Mouse (Mus musculus): ENCODE results near the gene Gimap4. TPM values are rescaled to one million over a fixed set of nuclear protein-coding genes. Genes with fewer than 3 reads are reported as not detected.

Gene Gimap4
- total and polyA plus RNA-seq, 3 experiments: 113 to 264 (median 203) TPM

- H3K4me1 ChIP-seq (ENCODE audit: control insufficient read depth in 1 of 2, insufficient read depth in 2 of 2): peaks cover 17 to 61% of the 10 kb centered on the region in 2 experiments
- DNase-seq (ENCODE audit: extremely low read depth): no peak
- H3K4me2 ChIP-seq (ENCODE audit: insufficient read depth, low read depth, poor library complexity, severe bottlenecking): peak overlapping the region; percentile 53
- peak overlapping the region; percentile 40 for H3K27ac ChIP-seq (ENCODE audit: insufficient read depth, low read depth)
- H3K36me3 ChIP-seq (replicated peaks in 1 of 2; ENCODE audit: control insufficient read depth in 1 of 2, insufficient read depth in 1 of 2, low read length in 1 of 2): peaks cover 14 to 25% of the 10 kb centered on the region in 2 experiments
- peak overlapping the region; percentile 72 for H3K9ac ChIP-seq (ENCODE audit: insufficient read depth, low read depth)
- H3K4me3 ChIP-seq (replicated peaks in 1 of 3; ENCODE audit: low read depth in 2 of 3, low read length in 2 of 3, poor library complexity in 1 of 3): peak overlapping the region in 2 of 3 experiments; percentile 17 to 66
- H3K27me3 ChIP-seq (replicated peaks): no peaks in the 10 kb centered on the region
- peaks cover 50% of the 10 kb centered on the region for H3K79me2 ChIP-seq (replicated peaks; ENCODE audit: control insufficient read depth, extremely low read depth, insufficient read depth, poor library complexity, severe bottlenecking)
- in situ Hi-C loops (cut with MboI; ENCODE audit: low pct_ligation_motif_present, low pct_unique_long_range_greater_than_20kb, low sequenced_read_pairs): loop anchor here (5.0 kb wide), 1 partner anchor 35 kb away; no protein-coding TSS in a partner anchor
- TF ChIP-seq GABPA (IDR thresholded peaks at IDR 0.05; ENCODE audit: insufficient replicate concordance, low read depth, low read length): no peak
- TF ChIP-seq MAFK (IDR thresholded peaks at IDR 0.05; ENCODE audit: insufficient replicate concordance, low read length): no peak
- TF ChIP-seq CTCF (conservative IDR thresholded peaks at IDR 0.05 in 1 of 2, IDR thresholded peaks at IDR 0.05 in 1 of 2; ENCODE audit: low read depth in 2 of 2, low read length in 2 of 2): no peak
- no peak for TF ChIP-seq EP300 (IDR thresholded peaks at IDR 0.05; ENCODE audit: low read length)
- TF ChIP-seq TBP (conservative IDR thresholded peaks at IDR 0.05; ENCODE audit: low read depth, low read length): no peak
- no peak for TF ChIP-seq USF2 (conservative IDR thresholded peaks at IDR 0.05; ENCODE audit: low read depth, low read length)
- dilution Hi-C loops (cut with MboI; ENCODE audit: extremely low pct_ligation_motif_present, extremely low pct_unique_long_range_greater_than_20kb, low sequenced_read_pairs): no loop called here
- H3K9me3 ChIP-seq (replicated peaks; ENCODE audit: low read length): peaks cover 7% of the 10 kb centered on the region
Observed at GRCm38 (mm10) chr6:48737688-48738087, 53.3 kb downstream of the Gimap4 start.

- Histone ChIP-seq H3K9me3 (replicated peaks; ENCODE audit: low read length) (peaks cover 11% of the 10 kb centered on the region), H3K4me1 (ENCODE audit: control insufficient read depth in 1 of 2, insufficient read depth in 2 of 2) (peaks cover 16 to 61% of the 10 kb centered on the region in 2 experiments), H3K4me3 (replicated peaks in 1 of 3; ENCODE audit: low read depth in 2 of 3, low read length in 2 of 3, poor library complexity in 1 of 3) (peak within 1 kb of the TSS; percentile 66 to 91 (median 72)), H3K79me2 (replicated peaks; ENCODE audit: control insufficient read depth, extremely low read depth, insufficient read depth, poor library complexity, severe bottlenecking) (peaks cover 62% of the 10 kb centered on the region), H3K36me3 (replicated peaks in 1 of 2; ENCODE audit: control insufficient read depth in 1 of 2, insufficient read depth in 1 of 2, low read length in 1 of 2) (peaks cover 24 to 34% of the 10 kb centered on the region in 2 experiments), H3K27me3 (replicated peaks) (no peaks in the 10 kb centered on the region), H3K4me2 (ENCODE audit: insufficient read depth, low read depth, poor library complexity, severe bottlenecking) (peak within 1 kb of the TSS; percentile 89), H3K9ac (ENCODE audit: insufficient read depth, low read depth) (peak within 1 kb of the TSS; percentile 82), H3K27ac (ENCODE audit: insufficient read depth, low read depth) (peak within 1 kb of the TSS; percentile 93)
- in situ Hi-C loops (cut with MboI; ENCODE audit: low pct_ligation_motif_present, low pct_unique_long_range_greater_than_20kb, low sequenced_read_pairs): loop anchor here (5.0 kb wide), 1 partner anchor 37 kb away; no protein-coding TSS in a partner anchor
- no peak for TF ChIP-seq E2F4 (IDR thresholded peaks at IDR 0.05; ENCODE audit: insufficient replicate concordance, low read depth, low read length)
- TF ChIP-seq SIN3A (IDR thresholded peaks at IDR 0.05; ENCODE audit: low read length): peak; percentile 79
- TF ChIP-seq JUND (conservative IDR thresholded peaks at IDR 0.05; ENCODE audit: low read depth, low read length): 0 out of 2 replicates have a peak, but pooled peaks have one; percentile 8
- TF ChIP-seq ETS1 (conservative IDR thresholded peaks at IDR 0.05; ENCODE audit: low read depth, low read length): 0 out of 2 replicates have a peak, but pooled peaks have one; percentile 25
- TF ChIP-seq ELF1 (IDR thresholded peaks at IDR 0.05; ENCODE audit: low read depth, low read length): peak; percentile 88
- TF ChIP-seq ZNF384 (IDR thresholded peaks at IDR 0.05; ENCODE audit: low read depth, low read length): peak; percentile 84
- 0 out of 2 replicates have a peak, but pooled peaks have one; percentile 55 for TF ChIP-seq POLR2AphosphoS2 (IDR thresholded peaks at IDR 0.05; ENCODE audit: low read depth, low read length)
- TF ChIP-seq EP300 (IDR thresholded peaks at IDR 0.05; ENCODE audit: low read length): peak; percentile 51
- TF ChIP-seq TCF12 (IDR thresholded peaks at IDR 0.05; ENCODE audit: low read depth, low read length): peak; percentile 74; the same call in 1 of the 2 replicates
- peak; percentile 47; the same call in 1 of the 2 replicates for TF ChIP-seq MXI1 (IDR thresholded peaks at IDR 0.05; ENCODE audit: low read depth, low read length)
- no peak for TF ChIP-seq UBTF (IDR thresholded peaks at IDR 0.05; ENCODE audit: low read depth, low read length)
- TF ChIP-seq MAFK (IDR thresholded peaks at IDR 0.05; ENCODE audit: insufficient replicate concordance, low read length): 0 out of 2 replicates have a peak, but pooled peaks have one; percentile 41
- peak; percentile 58 for TF ChIP-seq MAX (IDR thresholded peaks at IDR 0.05; ENCODE audit: low read length)
- TF ChIP-seq NELFE (IDR thresholded peaks at IDR 0.05; ENCODE audit: low read depth, low read length): peak; percentile 78
- no peak; the same call in 1 of the 2 replicates for TF ChIP-seq RAD21 (IDR thresholded peaks at IDR 0.05; ENCODE audit: low read depth, low read length)
- TF ChIP-seq SMC3 (IDR thresholded peaks at IDR 0.05; ENCODE audit: low read depth, low read length): no peak
- peak; percentile 85 for TF ChIP-seq POLR2A (IDR thresholded peaks at IDR 0.05; ENCODE audit: low read depth, low read length)
- TF ChIP-seq RCOR1 (conservative IDR thresholded peaks at IDR 0.05; ENCODE audit: low read depth, low read length): no peak
- peak; percentile 20; the same call in 1 of the 2 replicates for TF ChIP-seq BHLHE40 (IDR thresholded peaks at IDR 0.05; ENCODE audit: low read depth, low read length)
- TF ChIP-seq IRF4 (IDR thresholded peaks at IDR 0.05; ENCODE audit: low read depth, low read length): peak; percentile 33; the same call in 1 of the 2 replicates
- TF ChIP-seq KAT2A (IDR thresholded peaks at IDR 0.05; ENCODE audit: insufficient replicate concordance, low read length): peak; percentile 42; the same call in 1 of the 2 replicates
- TF ChIP-seq ZMIZ1 (IDR thresholded peaks at IDR 0.05; ENCODE audit: low read depth, low read length): peak; percentile 61; the same call in 1 of the 2 replicates
- peak; percentile 87; the same call in 1 of the 2 replicates for TF ChIP-seq TBP (conservative IDR thresholded peaks at IDR 0.05; ENCODE audit: low read depth, low read length)
- TF ChIP-seq MYC (IDR thresholded peaks at IDR 0.05; ENCODE audit: low read depth, low read length): peak; percentile 65
- peak; percentile 76 for TF ChIP-seq HCFC1 (IDR thresholded peaks at IDR 0.05; ENCODE audit: low read depth, low read length)
- DNase-seq (ENCODE audit: extremely low read depth): peak; percentile 81
- dilution Hi-C loops (cut with MboI; ENCODE audit: extremely low pct_ligation_motif_present, extremely low pct_unique_long_range_greater_than_20kb, low sequenced_read_pairs): no loop called here
Observed at GRCm38 (mm10) chr6:48738961-48739779, 54.8 kb downstream of the Gimap4 start, which contains the start of gene Gimap1. Gene Gimap1, plus strand, starts transcription at chr6:48739054.
